Mouse (Mus musculus) c-Kit-positive CD71-positive TER-119-positive erythroid progenitor cells, embryonic 14.5 days (primary cell): ENCODE measurements around the gene Ppp1r9b.

Experiments
- DNase-seq: peaks from one replicate; pipeline ENCODE4 v3.0.0-alpha.2; 2013; ENCODE audit warnings: low spot score

Ppp1r9b gene

DNA sequence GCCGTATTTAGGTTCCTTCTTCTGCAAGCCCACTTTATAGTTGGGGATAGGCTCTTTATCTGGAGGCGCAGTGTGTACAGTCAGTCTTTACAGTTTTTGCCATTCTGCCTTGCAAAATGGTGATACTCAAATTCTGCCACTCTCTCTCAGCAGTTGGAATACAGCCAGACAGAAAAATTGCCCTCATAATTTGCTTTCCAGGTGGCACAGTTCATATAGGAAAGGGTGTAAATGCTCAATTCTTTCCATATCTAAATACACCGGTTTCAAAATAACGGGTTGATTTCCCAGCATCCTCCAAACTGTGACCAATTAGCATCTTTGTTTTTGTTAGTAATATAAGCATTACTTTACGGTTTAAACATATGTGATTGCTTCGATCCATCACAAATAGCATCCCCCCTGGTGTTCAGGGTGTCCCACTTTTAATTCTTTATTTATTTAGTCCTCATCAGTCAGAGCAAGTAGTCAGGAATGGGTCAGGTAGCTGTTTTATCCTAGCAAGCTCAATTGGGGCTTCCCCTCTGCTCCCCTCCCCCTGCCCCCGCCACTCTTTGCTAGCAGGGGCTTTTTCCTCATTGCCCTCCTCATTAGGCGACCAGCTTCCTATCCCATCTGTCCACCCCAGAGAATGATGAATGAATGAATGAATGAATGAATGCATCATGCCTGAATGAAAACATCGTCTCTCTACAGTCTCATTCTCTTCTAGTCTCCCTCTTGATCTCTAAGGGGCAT lies 12.5 kb upstream of the Ppp1r9b start:
- no peak for DNase-seq

DNA sequence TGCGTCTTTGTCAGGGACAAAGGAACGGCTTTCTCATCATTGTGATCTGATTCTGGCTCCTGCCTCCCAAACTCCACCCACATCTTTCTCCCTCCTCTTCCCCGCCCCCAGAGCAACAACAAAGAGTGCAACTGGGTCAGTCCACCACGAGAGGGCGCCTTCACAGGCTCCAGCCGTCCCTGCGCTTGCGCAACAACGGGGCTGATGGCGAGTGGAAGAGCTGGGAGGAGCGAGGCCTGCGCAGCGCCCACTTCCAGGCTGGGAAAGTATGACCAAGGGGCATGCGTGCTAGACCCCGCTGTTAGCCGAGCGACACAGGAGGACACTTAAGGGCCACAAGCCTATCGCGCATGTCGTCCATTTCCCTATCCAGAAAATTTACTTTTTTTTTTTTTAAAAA lies 11.9 kb upstream of the Ppp1r9b start:
- peak; percentile 93 for DNase-seq

DNA sequence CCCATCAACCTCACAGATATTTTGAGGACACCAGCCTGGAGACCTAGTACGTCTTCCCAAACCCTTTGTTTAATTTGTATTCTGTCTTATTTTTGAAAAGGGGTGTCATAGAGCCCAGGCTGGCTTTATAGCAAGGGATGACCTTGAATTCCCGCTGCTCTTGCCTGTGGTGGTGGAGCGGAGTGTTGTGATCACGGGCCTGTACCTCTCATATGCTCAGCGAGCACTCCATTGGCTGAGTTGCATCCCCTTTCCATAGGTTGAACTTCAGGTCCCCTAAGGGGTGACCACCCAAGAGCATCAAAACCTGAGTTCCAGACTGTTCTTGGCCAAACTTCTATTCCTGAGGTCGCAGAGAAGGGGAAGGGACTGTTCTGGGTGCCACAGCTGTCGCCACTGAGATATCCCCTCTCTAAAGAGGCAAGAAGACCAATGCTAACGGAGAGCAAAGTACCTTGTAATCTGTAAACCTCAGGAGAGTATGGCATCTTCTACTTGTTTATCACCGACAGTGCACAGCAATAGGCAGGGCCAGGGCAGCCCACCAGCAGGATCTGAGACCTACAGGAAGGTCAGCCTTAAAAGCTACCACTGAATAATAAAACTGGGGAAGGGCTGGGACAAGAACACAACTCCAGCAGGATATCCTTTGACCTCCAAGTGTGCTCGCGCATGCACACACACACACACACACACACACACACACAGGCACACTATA lies 11.2 kb upstream of the Ppp1r9b start:
- DNase-seq = no peak

DNA sequence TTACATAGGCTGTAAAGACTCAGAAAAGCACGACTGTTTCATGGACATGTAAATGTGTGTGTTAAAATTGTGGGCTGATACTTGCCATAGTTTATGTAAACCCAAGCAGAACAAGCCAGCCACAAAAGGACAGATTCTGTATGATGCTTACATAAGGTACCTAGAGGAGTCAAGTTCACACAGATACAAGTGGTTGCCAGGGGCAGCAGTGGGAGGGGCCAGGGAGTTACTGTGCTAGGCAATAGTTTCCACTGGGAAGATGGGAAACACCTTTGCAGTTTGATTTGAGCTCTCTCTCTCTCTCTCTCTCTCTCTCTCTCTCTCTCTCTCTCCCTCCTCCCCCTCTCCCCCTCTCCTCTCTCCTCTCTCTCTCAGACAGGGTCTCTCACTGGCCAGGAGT lies 5.7 kb upstream of the Ppp1r9b start:
- DNase-seq = no peak

DNA sequence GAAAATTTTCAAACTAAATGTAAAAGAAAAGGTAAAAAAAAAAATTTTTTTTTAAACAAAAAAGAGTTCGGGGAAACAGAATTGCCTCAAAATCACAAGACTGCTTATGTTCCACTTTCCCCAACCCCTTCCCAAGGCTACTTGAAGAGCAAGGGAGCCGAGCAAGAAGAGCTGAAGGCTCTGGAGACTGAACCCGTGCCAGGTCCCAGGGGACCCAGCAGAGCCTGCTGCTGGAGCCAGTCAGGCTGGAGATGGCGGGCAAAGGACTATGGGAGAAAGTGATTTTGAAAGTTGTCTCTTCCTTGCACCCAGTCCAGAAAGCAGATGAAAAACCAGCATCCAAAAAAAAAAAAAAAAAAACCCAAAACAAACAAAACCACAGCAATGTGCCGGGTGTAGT lies 5.0 kb upstream of the Ppp1r9b start:
- DNase-seq = no peak

DNA sequence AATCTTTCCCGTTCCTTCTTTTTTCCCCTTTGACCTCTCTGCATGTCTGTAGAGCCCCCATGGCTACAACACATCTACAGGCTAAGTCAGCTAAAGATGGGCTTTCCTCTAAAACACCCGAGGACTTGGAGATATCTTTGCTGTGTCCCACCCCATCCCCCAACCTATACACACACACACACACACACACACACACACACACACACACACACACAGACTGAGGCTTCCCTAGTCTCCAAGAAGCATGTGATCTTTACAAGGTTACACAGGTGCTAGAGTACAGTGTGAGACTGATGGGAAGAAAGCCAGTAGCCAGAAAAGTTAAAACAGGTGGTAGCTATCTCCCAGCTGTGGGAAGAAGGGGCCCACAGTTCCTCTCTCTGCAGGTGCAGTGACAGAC lies 4.4 kb upstream of the Ppp1r9b start:
- no peak for DNase-seq

DNA sequence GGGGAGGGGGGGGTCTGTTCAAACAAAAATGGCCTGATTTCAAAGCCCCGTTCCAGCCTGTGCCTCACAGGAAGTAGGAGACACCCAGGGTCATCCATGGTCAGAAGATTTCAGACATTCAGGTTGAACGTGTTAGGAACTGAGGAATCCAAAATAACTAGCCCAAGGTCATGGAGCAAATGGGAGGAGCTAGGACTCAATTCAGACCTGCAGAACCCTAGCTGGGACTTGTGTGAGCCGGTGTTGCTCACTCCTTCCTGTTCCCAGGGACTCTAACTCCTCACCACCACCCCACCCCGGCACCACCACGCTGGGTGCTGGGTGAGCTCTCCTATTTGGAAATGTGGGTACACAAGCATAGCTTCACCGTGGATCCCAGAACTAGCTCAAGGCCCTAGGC lies 3.5 kb upstream of the Ppp1r9b start:
- no peak for DNase-seq

DNA sequence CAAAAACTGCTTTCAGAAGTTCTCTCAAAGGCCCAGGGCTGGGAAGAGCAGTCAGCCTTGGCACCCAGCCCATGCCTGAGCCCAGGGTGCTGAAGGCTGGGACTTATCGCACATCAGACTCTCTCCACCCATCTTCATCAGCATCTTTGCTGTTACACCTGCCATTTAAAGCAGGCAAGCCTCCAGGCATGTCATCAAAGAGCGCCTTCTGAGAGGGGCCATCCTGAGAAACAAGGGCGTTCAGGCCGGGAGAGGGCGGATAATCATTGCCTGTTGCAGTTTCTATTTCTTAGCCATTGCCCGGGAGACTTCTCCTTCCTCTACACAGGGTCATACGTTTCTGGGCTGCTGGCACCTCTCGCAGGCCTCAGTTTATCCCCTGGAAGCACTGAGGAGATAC lies 3.0 kb upstream of the Ppp1r9b start:
- no peak for DNase-seq

DNA sequence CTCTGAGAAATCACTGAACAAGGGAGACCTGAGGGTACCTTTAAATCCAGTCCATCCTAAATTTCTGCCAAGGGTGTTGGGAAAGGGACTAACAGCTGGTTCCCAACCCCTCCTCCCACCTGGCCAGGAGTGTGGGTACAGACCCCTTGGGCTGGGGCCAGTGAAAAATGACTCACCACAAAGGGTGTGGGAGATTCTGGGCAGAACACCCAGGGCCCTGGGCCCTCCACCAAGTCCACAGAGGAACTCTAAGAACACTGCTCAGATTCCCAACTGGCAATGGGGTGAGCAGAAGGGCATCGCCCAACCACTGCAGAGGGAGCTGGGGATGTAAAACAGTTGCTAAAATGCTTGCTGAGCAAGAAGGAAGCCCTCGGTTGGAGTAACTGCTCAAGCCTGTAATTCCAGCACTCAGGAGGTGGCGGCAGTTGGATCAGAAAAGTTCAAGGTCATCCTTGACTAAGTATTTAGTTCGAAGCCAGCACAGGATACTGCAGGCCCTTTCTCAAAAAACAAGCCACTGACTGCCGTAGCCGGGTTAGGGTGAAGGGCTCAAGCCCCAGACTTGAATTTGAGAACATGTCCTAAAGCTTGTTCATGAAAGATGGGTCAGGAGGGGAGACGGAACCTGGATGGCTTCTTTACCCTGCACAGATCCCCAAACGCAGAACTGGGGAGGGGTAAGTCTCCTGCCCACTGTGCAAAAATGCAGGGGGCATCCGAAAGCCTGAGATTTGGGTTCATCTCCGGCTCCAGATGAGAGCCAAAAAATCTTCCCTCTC lies 1.9 kb upstream of the Ppp1r9b start:
- no peak for DNase-seq

DNA sequence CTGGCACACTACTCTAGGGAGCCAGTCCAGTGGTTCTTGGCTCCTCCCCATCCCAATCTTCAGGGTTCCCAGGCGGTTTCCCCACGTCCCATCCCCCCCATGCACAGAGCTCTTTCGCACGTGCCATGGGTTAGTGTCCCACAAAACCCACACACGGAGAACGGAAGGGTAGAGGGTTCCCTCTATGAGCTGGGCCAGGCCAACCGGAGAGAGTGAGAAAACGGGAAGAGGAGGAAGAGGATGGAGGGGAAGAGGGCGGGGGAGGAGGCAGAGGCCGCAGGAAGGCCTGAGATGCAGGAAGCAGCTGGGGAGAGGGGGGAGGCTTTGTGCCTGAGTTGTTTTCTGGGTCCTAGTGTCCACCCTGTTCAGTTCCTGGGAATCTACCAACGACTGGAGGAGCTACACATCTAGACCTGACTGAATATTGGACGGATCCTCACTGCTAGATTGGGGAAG lies 1.2 kb upstream of the Ppp1r9b start:
- DNase-seq = peak; percentile 85

DNA sequence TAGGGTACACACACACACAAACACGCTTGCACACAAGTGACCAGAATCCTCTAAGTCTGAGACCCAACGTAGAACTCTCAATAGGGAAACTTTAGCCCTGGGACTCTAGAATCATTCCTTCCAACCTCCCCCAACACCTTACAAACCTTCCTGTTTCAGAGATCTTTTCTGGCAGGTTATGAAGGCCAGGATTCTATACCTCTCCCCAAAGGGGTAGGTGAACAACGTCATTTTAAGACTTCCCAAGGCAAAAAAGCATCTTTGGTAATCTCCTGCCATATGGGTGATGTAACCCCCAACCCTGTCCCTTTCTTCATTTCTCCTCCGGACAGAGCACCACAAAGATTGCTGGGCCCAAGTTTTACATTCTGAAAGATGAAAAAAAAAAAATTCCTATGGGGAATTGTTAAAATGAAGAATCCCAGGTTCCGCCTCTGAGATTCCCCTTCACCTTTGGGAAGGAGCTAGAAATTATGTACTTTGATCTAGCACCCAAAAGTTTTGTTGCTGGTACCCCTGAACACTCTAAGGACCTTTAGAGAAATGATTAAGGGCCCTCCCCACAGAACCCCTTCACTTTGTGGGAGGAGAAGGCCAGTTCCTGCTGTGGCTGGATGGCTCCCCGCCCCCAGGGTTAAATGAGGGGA lies 610 bp upstream of the Ppp1r9b start:
- DNase-seq = no peak

DNA sequence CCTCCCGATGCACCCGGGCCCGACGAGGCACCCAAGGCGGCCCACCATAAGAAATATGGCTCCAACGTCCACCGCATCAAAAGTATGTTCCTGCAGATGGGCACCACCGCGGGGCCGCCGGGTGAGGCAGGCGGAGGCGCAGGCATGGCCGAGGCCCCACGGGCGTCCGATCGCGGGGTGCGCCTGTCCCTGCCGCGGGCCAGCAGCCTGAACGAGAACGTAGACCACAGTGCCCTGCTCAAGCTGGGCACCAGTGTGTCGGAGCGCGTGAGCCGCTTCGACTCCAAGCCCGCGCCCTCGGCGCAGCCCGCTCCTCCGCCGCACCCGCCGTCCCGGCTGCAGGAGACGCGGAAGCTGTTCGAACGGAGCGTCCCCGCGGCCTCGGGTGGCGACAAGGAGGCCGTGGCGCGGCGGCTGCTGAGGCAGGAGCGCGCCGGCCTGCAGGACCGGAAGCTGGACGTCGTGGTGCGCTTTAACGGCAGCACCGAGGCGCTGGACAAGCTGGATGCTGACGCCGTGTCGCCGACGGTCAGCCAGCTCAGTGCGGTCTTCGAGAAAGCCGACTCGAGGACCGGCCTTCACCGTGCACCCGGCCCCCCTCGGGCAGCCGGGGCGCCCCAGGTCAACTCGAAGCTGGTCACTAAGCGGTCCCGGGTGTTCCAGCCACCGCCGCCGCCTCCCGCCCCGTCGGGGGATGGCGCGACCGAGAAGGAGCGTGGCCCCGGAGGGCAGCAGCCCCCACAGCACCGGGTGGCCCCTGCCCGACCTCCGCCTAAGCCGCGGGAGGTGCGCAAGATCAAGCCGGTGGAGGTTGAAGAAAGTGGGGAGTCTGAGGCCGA lies 1.0 kb downstream of the Ppp1r9b start:
- no peak for DNase-seq

DNA sequence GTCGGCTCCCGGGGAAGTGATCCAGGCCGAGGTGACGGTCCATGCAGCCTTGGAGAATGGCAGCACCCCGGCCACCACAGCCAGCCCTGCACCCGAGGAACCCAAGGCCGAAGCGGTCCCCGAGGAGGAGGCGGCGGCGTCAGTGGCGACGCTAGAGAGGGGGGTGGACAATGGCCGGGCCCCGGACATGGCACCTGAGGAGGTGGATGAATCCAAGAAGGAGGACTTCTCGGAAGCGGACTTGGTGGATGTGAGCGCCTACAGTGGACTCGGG lies 1.6 kb downstream of the Ppp1r9b start:
- DNase-seq = no peak

DNA sequence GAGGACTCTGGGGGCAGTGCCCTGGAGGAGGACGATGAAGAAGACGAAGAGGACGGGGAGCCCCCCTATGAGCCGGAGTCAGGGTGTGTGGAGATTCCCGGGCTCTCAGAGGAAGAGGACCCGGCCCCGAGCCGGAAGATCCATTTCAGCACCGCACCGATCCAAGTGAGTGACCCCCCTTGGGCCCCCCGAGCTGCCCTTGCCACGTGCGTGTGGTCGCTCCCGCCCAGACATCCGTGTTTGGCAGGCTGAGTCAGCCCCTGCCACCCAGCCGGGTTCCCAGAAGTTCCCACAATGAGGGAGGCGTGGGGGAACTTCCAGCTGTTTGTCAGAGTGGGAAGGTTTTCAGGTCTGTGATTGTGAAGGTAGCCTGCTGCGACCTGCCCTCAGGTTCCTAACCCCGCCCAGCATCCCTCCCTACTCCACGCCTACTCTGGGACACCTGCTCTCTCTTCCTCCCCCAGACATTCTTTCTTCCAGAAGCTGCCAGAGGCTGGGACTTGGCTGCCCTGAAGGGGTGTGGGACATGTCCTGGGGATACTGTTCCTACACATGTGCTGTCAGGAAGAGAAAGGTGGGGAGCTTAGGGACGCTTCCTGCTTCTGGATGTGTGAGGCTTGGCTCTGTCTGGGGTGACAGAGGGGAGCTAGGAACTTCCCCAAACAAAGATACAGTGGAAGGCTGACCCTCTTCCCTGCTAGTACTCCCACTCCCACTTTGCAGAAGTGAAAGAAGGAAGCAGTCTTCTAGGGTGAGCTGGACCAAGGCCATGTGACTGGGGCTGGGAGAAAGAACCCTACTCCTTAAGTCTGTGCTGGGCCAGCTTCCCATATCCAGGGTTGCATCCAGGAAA lies 2.1 kb downstream of the Ppp1r9b start:
- DNase-seq = no peak

DNA sequence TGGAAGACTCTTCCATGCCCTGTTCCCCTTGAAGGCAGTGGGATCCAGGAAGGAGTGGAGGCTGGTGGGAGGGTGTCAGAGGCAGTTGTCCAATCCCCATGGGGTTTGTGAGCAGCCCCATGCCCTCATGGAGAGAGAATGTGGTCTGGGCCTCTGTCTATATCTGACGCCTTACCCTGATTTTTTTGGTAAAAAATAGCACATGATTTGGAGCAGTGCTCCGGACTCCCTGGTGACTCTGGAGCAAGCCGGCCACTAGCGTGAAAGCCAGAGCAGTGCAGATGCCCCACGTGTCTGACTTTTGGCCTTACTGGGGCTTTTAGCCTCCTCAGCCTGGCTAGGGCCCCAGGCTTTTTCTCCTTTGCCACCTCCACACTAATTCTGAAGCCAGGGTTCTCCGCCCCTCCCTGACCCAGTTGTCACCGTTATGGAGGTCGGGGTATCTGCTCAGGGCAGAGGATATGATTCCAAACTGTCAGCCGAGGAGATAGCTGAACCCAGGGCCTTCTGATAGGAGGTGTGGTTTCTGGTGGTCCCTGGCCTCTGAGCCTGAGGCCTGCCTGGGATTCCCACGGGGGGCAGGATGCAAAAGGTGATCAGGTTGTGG lies 3.5 kb downstream of the Ppp1r9b start:
- no peak for DNase-seq

DNA sequence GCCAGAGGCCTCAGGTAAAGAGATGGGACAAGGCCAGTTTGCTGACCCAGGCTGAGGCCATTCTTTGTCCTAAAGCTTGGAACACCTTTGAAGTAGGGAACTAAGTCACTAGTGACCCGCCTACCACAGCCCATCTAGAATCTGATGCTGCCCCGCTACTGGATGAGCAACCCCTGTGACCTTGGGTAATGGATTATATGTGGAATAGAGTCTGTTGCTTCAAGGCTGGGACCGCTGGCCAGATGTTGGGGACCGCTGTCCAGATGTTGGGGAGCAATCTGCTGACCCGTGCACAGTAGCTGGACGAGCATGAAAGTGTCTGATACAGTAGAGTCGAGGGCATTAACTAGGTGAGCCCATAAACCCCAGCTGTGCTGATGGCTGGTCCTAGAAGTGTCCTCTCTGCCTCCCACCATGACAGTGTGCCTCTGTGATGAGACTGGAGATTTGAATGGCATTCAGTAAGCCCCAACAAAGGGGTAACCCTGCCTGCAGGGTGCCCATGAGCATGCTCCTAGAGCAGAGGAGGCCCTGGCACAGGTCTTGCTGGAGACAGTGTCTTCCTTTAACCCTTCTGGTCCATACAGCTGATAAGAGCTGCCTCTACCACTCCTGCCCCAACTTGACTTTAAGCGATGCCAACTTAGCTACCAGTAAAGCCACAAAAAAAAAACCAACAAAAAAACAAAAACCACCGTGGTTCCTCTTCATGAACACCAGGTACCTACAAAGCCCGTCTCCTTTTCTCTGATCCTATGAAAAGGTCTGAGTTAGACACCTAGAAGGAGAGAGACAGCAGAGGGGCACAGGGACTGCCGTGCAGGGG lies 4.3 kb downstream of the Ppp1r9b start:
- no peak for DNase-seq

DNA sequence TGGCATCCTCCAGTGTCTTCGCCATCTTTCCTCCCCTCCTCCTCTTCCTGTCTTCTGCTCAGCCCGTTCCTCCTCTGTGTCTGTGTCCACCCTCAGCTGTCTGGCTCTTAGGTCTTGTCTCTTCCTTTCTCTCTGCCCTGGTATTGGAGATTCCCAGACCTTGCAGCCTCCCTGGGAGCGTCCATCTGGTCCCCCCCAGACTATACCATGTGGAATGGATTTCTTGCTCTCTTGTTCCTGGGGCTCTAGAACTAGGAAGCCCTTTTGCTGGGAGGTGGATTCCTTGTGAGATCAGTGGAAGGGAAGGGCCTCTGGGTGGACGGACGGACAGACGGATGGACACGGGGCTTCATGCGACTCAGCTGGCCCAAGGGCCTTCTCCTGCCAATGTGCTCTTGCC lies 5.3 kb downstream of the Ppp1r9b start:
- DNase-seq = no peak

DNA sequence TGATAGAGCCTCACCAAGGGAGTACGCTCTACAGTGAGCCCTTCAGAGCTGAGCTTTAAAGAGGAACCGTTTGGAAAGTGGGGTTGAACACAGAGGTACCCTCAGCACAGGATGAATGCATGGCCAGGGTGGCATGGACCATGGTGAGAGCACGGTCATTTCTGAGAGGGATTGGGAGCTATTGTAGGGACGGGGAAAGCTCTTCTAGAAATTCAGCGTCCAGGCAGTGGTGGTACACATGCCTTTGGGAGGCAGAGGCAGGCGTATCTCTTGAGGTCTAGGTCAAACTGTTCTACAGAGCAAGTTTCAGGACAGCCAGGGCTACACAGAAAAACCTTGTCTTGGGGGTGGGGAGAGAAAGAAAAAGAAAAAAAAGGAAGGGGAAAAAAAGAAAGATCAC lies 6.1 kb downstream of the Ppp1r9b start:
- no peak for DNase-seq

DNA sequence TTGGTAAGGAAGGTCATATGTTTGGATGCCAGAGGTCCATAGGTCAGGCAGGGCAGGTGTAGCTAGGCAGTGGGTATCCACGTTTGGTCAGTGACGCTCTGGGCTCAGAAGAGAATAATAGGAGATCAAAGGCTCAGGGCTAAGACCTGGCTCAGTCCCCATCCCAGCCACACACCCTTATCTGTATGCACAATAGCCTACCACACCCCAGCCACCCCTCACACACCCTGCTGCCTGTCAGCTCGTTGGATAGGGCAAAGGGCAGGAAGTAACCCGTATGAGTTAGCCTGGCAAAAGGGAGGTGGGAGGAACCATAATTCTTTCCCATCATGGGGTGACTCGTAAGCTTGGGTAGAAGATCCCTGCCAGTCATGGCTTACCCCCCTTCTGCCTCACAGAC lies 6.8 kb downstream of the Ppp1r9b start:
- peak; percentile 79 for DNase-seq
